In genomic region chr12:29740346-29741025, GRCm38 (mm10) we compare ENCODE assay signal across 9 mouse cellular contexts.
DNase-seq lines count a peak whose midpoint lies in the region; ATAC-seq and TF ChIP-seq lines count a peak whose summit lies in the region.
"Had no signal": no experiment of that assay in that cellular context is flagged by ENCODE, and none has a peak within 500 bp of the region (broad histone marks: within the 10 kb centered on the region; RNA-seq: fewer than 3 reads in every experiment).

No protein-coding gene starts in this region.

- DNase-seq in neural tube, embryonic 10.5 days (ENCODE audit: extremely low spot score, low spot score), result no peak
- DNase-seq in forebrain, postnatal 0 days, result peak; percentile 51
- DNase-seq in left cerebral cortex, adult 9 months (ENCODE audit: low spot score in 2 of 2), result peak; percentile 53 to 79
- peak; percentile 63 to 68 for DNase-seq in right cerebral cortex, postnatal 36 days (ENCODE audit: low spot score in 2 of 2)
- DNase-seq in spleen, adult 18-20 months, result no peak
- DNase-seq in heart, adult 18-20 months, result no peak
- DNase-seq in kidney, postnatal 14 days, result no peak

- H3K4me3 ChIP-seq in neural tube, embryonic 13.5 days, result no peak overlapping the region
- no peak overlapping the region for H3K4me3 ChIP-seq in forebrain, postnatal 0 days (ENCODE audit: low read depth, low read length)
- H3K4me3 ChIP-seq: myocyte had no signal

- WGBS in neural tube, embryonic 13.5 days, result 59% methylated on average over 8 of the region's 8 CpGs
- WGBS in forebrain, postnatal 0 days, result 36% methylated on average over 8 of the region's 8 CpGs

- peak overlapping the region; percentile 67 for H3K27ac ChIP-seq in neural tube, embryonic 13.5 days (replicated peaks)
- H3K27ac ChIP-seq in forebrain, postnatal 0 days (ENCODE audit: low read depth, low read length), result peak overlapping the region; percentile 24

- H3K4me1 ChIP-seq in neural tube, embryonic 13.5 days (replicated peaks), result peaks cover 23% of the 10 kb centered on the region
- H3K4me1 ChIP-seq in forebrain, postnatal 0 days (ENCODE audit: insufficient read depth), result no peaks in the 10 kb centered on the region

- H3K9me3 ChIP-seq in neural tube, embryonic 13.5 days, result no peaks in the 10 kb centered on the region
- no peaks in the 10 kb centered on the region for H3K9me3 ChIP-seq in forebrain, postnatal 0 days (ENCODE audit: low read length)

- 0 out of 2 replicates have a peak, but pooled peaks have one; percentile 27 for ATAC-seq in neural tube, embryonic 13.5 days (ENCODE audit: low read depth)
- ATAC-seq in forebrain, postnatal 0 days, result peak; percentile 64

- no peak for TF ChIP-seq CTCF in forebrain, postnatal 0 days (IDR thresholded peaks at IDR 0.05; ENCODE audit: low read depth)

- H3K4me2 ChIP-seq in neural tube, embryonic 13.5 days, result no peak overlapping the region
- no peak overlapping the region for H3K4me2 ChIP-seq in forebrain, postnatal 0 days (ENCODE audit: low read depth)

- H3K36me3 ChIP-seq in neural tube, embryonic 13.5 days, result no peaks in the 10 kb centered on the region
- H3K36me3 ChIP-seq in forebrain, postnatal 0 days (ENCODE audit: insufficient read depth), result no peaks in the 10 kb centered on the region

- H3K27me3 ChIP-seq in neural tube, embryonic 13.5 days, result no peaks in the 10 kb centered on the region
- H3K27me3 ChIP-seq in forebrain, postnatal 0 days (ENCODE audit: insufficient read depth, low read length), result no peaks in the 10 kb centered on the region

- H3K9ac ChIP-seq in neural tube, embryonic 13.5 days, result no peak overlapping the region
- H3K9ac ChIP-seq in forebrain, postnatal 0 days, result no peak overlapping the region

Comparison
In these comparisons a context has a peak if more than half of its experiments do, and no peak if none do; other contexts are left out.
1. DNase-seq: peak in forebrain, postnatal 0 days (single experiment), left cerebral cortex, adult 9 months (2 of 2) and right cerebral cortex, postnatal 36 days (2 of 2); none in neural tube, embryonic 10.5 days (single experiment), spleen, adult 18-20 months (0 of 2), heart, adult 18-20 months (0 of 2) and kidney, postnatal 14 days (single experiment).